12 mouse cellular contexts compared by ENCODE assay signal in genomic region chr17:31703276-31703980, GRCm38 (mm10). TPM values are rescaled to one million over a fixed set of nuclear protein-coding genes. Genes with fewer than 3 reads are reported as not detected.
DNase-seq lines count a peak whose midpoint lies in the region; ATAC-seq and TF ChIP-seq lines count a peak whose summit lies in the region.
"Had no signal": no experiment of that assay in that cellular context is flagged by ENCODE, and none has a peak within 500 bp of the region (broad histone marks: within the 10 kb centered on the region; RNA-seq: fewer than 3 reads in every experiment).

No protein-coding gene starts in this region.

- DNase-seq in kidney, adult 18-20 months: peak; percentile 49
- DNase-seq in adrenal gland, postnatal 25 days: peak; percentile 39
- DNase-seq in heart, postnatal 14 days: peak; percentile 56
- DNase-seq in lung, postnatal 0 days (ENCODE audit: low spot score): peak; percentile 53
- no peak for DNase-seq in urinary bladder, postnatal 14 days (ENCODE audit: low spot score)
- no peak for DNase-seq in cerebellum, adult 8-10 months
- DNase-seq: cerebellum, postnatal 14 days; right cerebral cortex, adult 18-20 months had no signal

- WGBS in kidney, embryonic 15.5 days: 64% methylated on average over 6 of the region's 6 CpGs
- 45% methylated on average over 6 of the region's 6 CpGs for WGBS in lung, postnatal 0 days

- intact Hi-C loops in heart, postnatal 14 days (cut with DNase I): no loop called here

- no peak for ATAC-seq in kidney, embryonic 15.5 days (replicated peaks; ENCODE audit: low FRiP score)
- peak; percentile 85 for ATAC-seq in lung, postnatal 0 days
- no peak for ATAC-seq in frontal cortex, adult (ENCODE audit: low TSS enrichment)
- ATAC-seq: midbrain, embryonic 15.5 days had no signal

- no peak overlapping the region for H3K9ac ChIP-seq in kidney, embryonic 15.5 days
- H3K9ac ChIP-seq in lung, postnatal 0 days (replicated peaks; ENCODE audit: low read depth): no peak overlapping the region
- H3K9ac ChIP-seq: midbrain, embryonic 15.5 days had no signal

- H3K27ac ChIP-seq in kidney, embryonic 15.5 days: no peak overlapping the region
- peak overlapping the region; percentile 55; the same call in 1 of the 2 replicates for H3K27ac ChIP-seq in lung, postnatal 0 days (ENCODE audit: low read length)
- H3K27ac ChIP-seq: midbrain, embryonic 15.5 days had no signal

- TF ChIP-seq EP300 in lung, postnatal 0 days (IDR thresholded peaks at IDR 0.05): no peak

- H3K36me3 ChIP-seq in kidney, embryonic 15.5 days: no peaks in the 10 kb centered on the region
- H3K36me3 ChIP-seq in lung, postnatal 0 days (ENCODE audit: insufficient read depth, low read length): no peaks in the 10 kb centered on the region
- H3K36me3 ChIP-seq: midbrain, embryonic 15.5 days had no signal

- no peaks in the 10 kb centered on the region for H3K27me3 ChIP-seq in kidney, embryonic 15.5 days
- no peaks in the 10 kb centered on the region for H3K27me3 ChIP-seq in lung, postnatal 0 days (replicated peaks; ENCODE audit: insufficient read depth, low read length)
- H3K27me3 ChIP-seq: CH12.LX; midbrain, embryonic 15.5 days had no signal

- H3K4me1 ChIP-seq in kidney, embryonic 15.5 days: peaks cover 4% of the 10 kb centered on the region; the same call in 1 of the 2 replicates
- H3K4me1 ChIP-seq in lung, postnatal 0 days (ENCODE audit: insufficient read depth, low read depth, low read length): 0 out of 2 replicates have a peak, but pooled peaks cover 6% of the 10 kb centered on the region
- H3K4me1 ChIP-seq: midbrain, embryonic 15.5 days had no signal

- no peak overlapping the region for H3K4me2 ChIP-seq in kidney, embryonic 15.5 days
- H3K4me2 ChIP-seq in lung, postnatal 0 days (replicated peaks; ENCODE audit: low read depth, low read length): no peak overlapping the region
- H3K4me2 ChIP-seq: midbrain, embryonic 15.5 days had no signal

- no peak for TF ChIP-seq CTCF in lung, postnatal 0 days (IDR thresholded peaks at IDR 0.05)

- H3K9me3 ChIP-seq in kidney, embryonic 15.5 days (replicated peaks): no peaks in the 10 kb centered on the region
- no peaks in the 10 kb centered on the region for H3K9me3 ChIP-seq in lung, postnatal 0 days (ENCODE audit: low read length)
- H3K9me3 ChIP-seq: midbrain, embryonic 15.5 days had no signal

- H3K4me3 ChIP-seq in kidney, embryonic 15.5 days (replicated peaks): no peak overlapping the region
- no peak overlapping the region for H3K4me3 ChIP-seq in lung, postnatal 0 days (ENCODE audit: low read depth, low read length)
- H3K4me3 ChIP-seq: midbrain, embryonic 15.5 days had no signal

RNA-seq across cellular contexts. Expression of gene Cryaa, which starts 25.8 kb away (rescaled TPM):
- polyA plus RNA-seq in kidney, embryonic 15.5 days (2015; fragmentation: Nextera tagmentation; extraction: Ambion mirVana): 0.38 TPM in 1 of 2 replicates, not detected in the other
- total RNA-seq in adrenal gland, postnatal 25 days (2021): not detected in 2 replicates
- not detected for total RNA-seq in heart, postnatal 14 days (2021)
- polyA plus RNA-seq in lung, postnatal 0 days (2015; fragmentation: Nextera tagmentation; extraction: Ambion mirVana): 0.76 and 1.2 TPM in 2 replicates

RNA-seq across cellular contexts. Expression of gene U2af1, which starts 44.7 kb away (rescaled TPM):
- 335 and 336 TPM in 2 replicates for polyA plus RNA-seq in kidney, embryonic 15.5 days (2015; fragmentation: Nextera tagmentation; extraction: Ambion mirVana)
- 147 and 148 TPM in 2 replicates for total RNA-seq in adrenal gland, postnatal 25 days (2021)
- 10 to 100 TPM; 82.0 to 82.2 TPM for total RNA-seq in heart, postnatal 14 days (2021)
- 151 and 161 TPM in 2 replicates for polyA plus RNA-seq in lung, postnatal 0 days (2015; fragmentation: Nextera tagmentation; extraction: Ambion mirVana)

Comparison
In these comparisons a context has a peak if more than half of its experiments do, and no peak if none do; other contexts are left out.
1. DNase-seq: peak in kidney, adult 18-20 months (single experiment), adrenal gland, postnatal 25 days (single experiment), heart, postnatal 14 days (2 of 2) and lung, postnatal 0 days (single experiment); none in urinary bladder, postnatal 14 days (single experiment) and cerebellum, adult 8-10 months (single experiment).